Mouse (Mus musculus) CD8-positive naive resting alpha-beta T cell, adult 2 months (primary cell): ENCODE results near the gene Caskin1.
A peak's percentile ranks its signal among the peaks of the same experiment; 100 is the strongest.

Experiments used
- DNase-seq, 2 experiments: peaks; one replicate each; pipeline ENCODE4 v3.0.0; 2022; ENCODE audit warnings: low read depth in 2 of 2, low spot score in 2 of 2

Gene Caskin1

GRCm38 (mm10) chr17:24490399-24490798 lies 2.0 kb downstream of the Caskin1 start:
- no peak for DNase-seq

- DNase-seq, result peak; percentile 33 to 52
Measured at GRCm38 (mm10) chr17:24494627-24495335, 6.4 kb downstream of the Caskin1 start.

GRCm38 (mm10) chr17:24495443-24495842 lies 7.0 kb downstream of the Caskin1 start:
- DNase-seq, result no peak

- DNase-seq, result no peak
Measured at GRCm38 (mm10) chr17:24496026-24496425, 7.6 kb downstream of the Caskin1 start.

GRCm38 (mm10) chr17:24502208-24502607 lies 13.8 kb downstream of the Caskin1 start:
- DNase-seq, result no peak

GRCm38 (mm10) chr17:24504085-24504484 lies 15.7 kb downstream of the Caskin1 start:
- no peak for DNase-seq

GRCm38 (mm10) chr17:24505286-24505955 lies 17.0 kb downstream of the Caskin1 start:
- no peak for DNase-seq

GRCm38 (mm10) chr17:24506332-24507070 lies 18.1 kb downstream of the Caskin1 start:
- no peak for DNase-seq

- DNase-seq, result no peak
Measured at GRCm38 (mm10) chr17:24507129-24507664, 18.8 kb downstream of the Caskin1 start.

GRCm38 (mm10) chr17:24507806-24508460 lies 19.5 kb downstream of the Caskin1 start:
- DNase-seq, result no peak

GRCm38 (mm10) chr17:24513609-24514008 lies 25.2 kb downstream of the Caskin1 start:
- no peak for DNase-seq

GRCm38 (mm10) chr17:24514270-24515257 lies 26.2 kb downstream of the Caskin1 start:
- no peak for DNase-seq

- no peak for DNase-seq
Measured at GRCm38 (mm10) chr17:24520450-24520849, 32.0 kb downstream of the Caskin1 start.

GRCm38 (mm10) chr17:24524734-24525133 lies 36.3 kb downstream of the Caskin1 start:
- no peak for DNase-seq

GRCm38 (mm10) chr17:24527315-24527714 lies 38.9 kb downstream of the Caskin1 start:
- DNase-seq, result no peak

GRCm38 (mm10) chr17:24527723-24528559 lies 39.5 kb downstream of the Caskin1 start, which contains the start of gene Traf7:
TSS of gene Traf7 (minus strand) at chr17:24527938.
- DNase-seq, result peak; percentile 87 to 88

GRCm38 (mm10) chr17:24528560-24528918 lies 40.1 kb downstream of the Caskin1 start:
- DNase-seq, result no peak

- DNase-seq, result peak in 1 of 2 experiments; percentile 31
Measured at GRCm38 (mm10) chr17:24529007-24529451, 40.6 kb downstream of the Caskin1 start.

GRCm38 (mm10) chr17:24529883-24530282 lies 41.5 kb downstream of the Caskin1 start:
- no peak for DNase-seq
